Mouse (Mus musculus) neural tube, embryonic 11.5 days (tissue): ENCODE results near the gene Adrb1. TPM values are rescaled to one million over a fixed set of nuclear protein-coding genes. Genes with fewer than 3 reads are reported as not detected.

Source experiments
- ATAC-seq: fragments of 200-750 bp; cut with Nextera tagmentation; 2 replicates; pipeline ENCODE4 v1.8.0; 2017; ENCODE audit warnings: moderate number of reproducible peaks, mild to moderate bottlenecking, moderate TSS enrichment, moderate library complexity; ENCODE audit not compliant: insufficient read depth, low FRiP score, low TSS enrichment
- DNase-seq: peaks from one replicate; pipeline ENCODE4 v3.0.0-alpha.2; 2015; ENCODE audit warnings: low spot score
- H3K27ac ChIP-seq: fragments of 300-500 bp; sonication (generic); 2 replicates; pipeline ENCODE4 v1.5.1; 2014; ENCODE audit warnings: low read depth, mild to moderate bottlenecking, low read length
- H3K27me3 ChIP-seq: fragments of 300-500 bp; sonication (generic); 2 replicates; pipeline ENCODE4 v1.6.1; 2014; ENCODE audit warnings: mild to moderate bottlenecking, low read length, mixed read lengths; ENCODE audit not compliant: control insufficient read depth, insufficient read depth
- H3K36me3 ChIP-seq: fragments of 300-500 bp; sonication (generic); 2 replicates; pipeline ENCODE4 v1.6.1; 2014; ENCODE audit warnings: mild to moderate bottlenecking, low read length, moderate library complexity, mixed read lengths; ENCODE audit not compliant: control insufficient read depth, insufficient read depth
- H3K4me1 ChIP-seq: fragments of 300-500 bp; sonication (generic); 2 replicates; pipeline ENCODE4 v1.6.1; 2014; ENCODE audit warnings: low read length, mixed read lengths; ENCODE audit not compliant: control insufficient read depth, insufficient read depth
- H3K4me2 ChIP-seq: fragments of 300-500 bp; sonication (generic); 2 replicates; pipeline ENCODE4 v1.6.1; 2014; ENCODE audit warnings: low read depth, mild to moderate bottlenecking, moderate library complexity
- H3K4me3 ChIP-seq: fragments of 300-500 bp; sonication (generic); 2 replicates; pipeline ENCODE4 v1.5.1; 2014; ENCODE audit warnings: low read depth, low read length
- H3K9ac ChIP-seq: fragments of 300-500 bp; sonication (generic); 2 replicates; pipeline ENCODE4 v1.6.1; 2014; ENCODE audit warnings: mild to moderate bottlenecking, low read length
- H3K9me3 ChIP-seq: fragments of 300-500 bp; sonication (generic); 2 replicates; pipeline ENCODE4 v1.6.1; 2016; ENCODE audit warnings: low read length; ENCODE audit not compliant: control insufficient read depth
- WGBS: fragments of 180-500 bp; shearing (Covaris S2); extraction: QIAGEN DNeasy Blood & Tissue Kit; methylation state at CpG from one replicate; pipeline ENCODE4 v1.1.7; 2014; 5-methylcytosine and 5-hydroxymethylcytosine counted together
- polyA plus RNA-seq: library from polyadenylated mRNA; unstranded; fragments of >200 nt; fragmentation: Nextera tagmentation; extraction: Ambion mirVana; gene quantifications from 2 replicates; pipeline ENCODE4 v1.2.1, GENCODE M21; 2014

Adrb1 gene
- polyA plus RNA-seq = 0.20 and 0.31 TPM in 2 replicates

GRCm38 (mm10) chr19:56721387-56722211, at the start of gene Adrb1:
Gene Adrb1 (plus strand): TSS chr19:56722199.
- DNase-seq (peak; percentile 58), ATAC-seq (no peak)
- H3K4me3 ChIP-seq = peak within 1 kb of the TSS; percentile 40
- H3K9ac ChIP-seq = peak within 1 kb of the TSS; percentile 37; the same call in 1 of the 2 replicates
- H3K4me1 ChIP-seq = peaks cover 12% of the 10 kb centered on the region
- no peaks in the 10 kb centered on the region for H3K36me3 ChIP-seq
- H3K27ac ChIP-seq = no peak within 1 kb of the TSS
- 1% methylated on average over 33 of the region's 63 CpGs for WGBS
- H3K4me2 ChIP-seq = peak within 1 kb of the TSS; percentile 80
- H3K9me3 ChIP-seq = no peaks in the 10 kb centered on the region
- peaks cover 64% of the 10 kb centered on the region for H3K27me3 ChIP-seq

- no peaks in the 10 kb centered on the region; the same call in 1 of the 2 replicates for H3K4me1 ChIP-seq
- no peak for ATAC-seq
- no peaks in the 10 kb centered on the region for H3K27me3 ChIP-seq
- no peak overlapping the region for H3K27ac ChIP-seq
- 85% methylated on average over 5 of the region's 5 CpGs for WGBS
- no peak for DNase-seq
- no peak overlapping the region for H3K9ac ChIP-seq
- no peaks in the 10 kb centered on the region for H3K9me3 ChIP-seq
- no peak overlapping the region for H3K4me2 ChIP-seq
- no peaks in the 10 kb centered on the region for H3K36me3 ChIP-seq
- no peak overlapping the region for H3K4me3 ChIP-seq
These were observed 46.3 kb upstream of the Adrb1 start for GRCm38 (mm10) chr19:56675690-56676089.

- H3K27ac ChIP-seq = no peak overlapping the region
- no peaks in the 10 kb centered on the region for H3K27me3 ChIP-seq
- DNase-seq = no peak
- H3K4me2 ChIP-seq = no peak overlapping the region
- no peaks in the 10 kb centered on the region; the same call in 1 of the 2 replicates for H3K4me1 ChIP-seq
- 89% methylated on average over 4 of the region's 4 CpGs for WGBS
- no peak overlapping the region for H3K4me3 ChIP-seq
- no peaks in the 10 kb centered on the region for H3K36me3 ChIP-seq
- H3K9ac ChIP-seq = no peak overlapping the region
- no peaks in the 10 kb centered on the region for H3K9me3 ChIP-seq
- ATAC-seq = no peak
These were observed 45.5 kb upstream of the Adrb1 start for GRCm38 (mm10) chr19:56676506-56676905.

- Histone ChIP-seq H3K9ac (no peak overlapping the region), H3K4me3 (no peak overlapping the region), H3K27me3 (no peaks in the 10 kb centered on the region), H3K4me2 (no peak overlapping the region), H3K4me1 (no peaks in the 10 kb centered on the region; the same call in 1 of the 2 replicates), H3K36me3 (no peaks in the 10 kb centered on the region), H3K27ac (no peak overlapping the region), H3K9me3 (no peaks in the 10 kb centered on the region)
- 53% methylated on average over 8 of the region's 8 CpGs for WGBS
- no peak for DNase-seq
- no peak for ATAC-seq
These were observed 44.4 kb upstream of the Adrb1 start for GRCm38 (mm10) chr19:56677611-56678010.

GRCm38 (mm10) chr19:56678516-56678915, 43.5 kb upstream of the Adrb1 start:
- H3K9ac ChIP-seq = no peak overlapping the region
- DNase-seq (no peak), ATAC-seq (no peak)
- H3K4me2 ChIP-seq = no peak overlapping the region
- no peaks in the 10 kb centered on the region for H3K36me3 ChIP-seq
- H3K27ac ChIP-seq = no peak overlapping the region
- H3K4me1 ChIP-seq = no peaks in the 10 kb centered on the region; the same call in 1 of the 2 replicates
- WGBS = 76% methylated on average over 9 of the region's 9 CpGs
- no peak overlapping the region for H3K4me3 ChIP-seq
- H3K27me3 ChIP-seq = no peaks in the 10 kb centered on the region
- H3K9me3 ChIP-seq = no peaks in the 10 kb centered on the region

GRCm38 (mm10) chr19:56679213-56679965, 42.6 kb upstream of the Adrb1 start:
- ATAC-seq = no peak
- Histone ChIP-seq H3K4me2 (no peak overlapping the region), H3K9ac (no peak overlapping the region), H3K4me3 (no peak overlapping the region), H3K9me3 (no peaks in the 10 kb centered on the region), H3K27ac (no peak overlapping the region), H3K36me3 (no peaks in the 10 kb centered on the region), H3K27me3 (no peaks in the 10 kb centered on the region), H3K4me1 (no peaks in the 10 kb centered on the region; the same call in 1 of the 2 replicates)
- WGBS = 88% methylated on average over 18 of the region's 18 CpGs
- no peak for DNase-seq

GRCm38 (mm10) chr19:56679992-56680391, 42.0 kb upstream of the Adrb1 start:
- no peak for DNase-seq
- Histone ChIP-seq H3K27me3 (no peaks in the 10 kb centered on the region), H3K9me3 (no peaks in the 10 kb centered on the region), H3K4me1 (peaks cover 3% of the 10 kb centered on the region; the same call in 1 of the 2 replicates), H3K9ac (no peak overlapping the region), H3K4me2 (no peak overlapping the region), H3K4me3 (no peak overlapping the region), H3K27ac (no peak overlapping the region), H3K36me3 (no peaks in the 10 kb centered on the region)
- 76% methylated on average over 7 of the region's 7 CpGs for WGBS
- no peak for ATAC-seq

- Histone ChIP-seq H3K27me3 (no peaks in the 10 kb centered on the region), H3K9me3 (no peaks in the 10 kb centered on the region), H3K4me2 (no peak overlapping the region), H3K4me1 (peaks cover 3% of the 10 kb centered on the region; the same call in 1 of the 2 replicates), H3K4me3 (no peak overlapping the region), H3K9ac (no peak overlapping the region), H3K36me3 (no peaks in the 10 kb centered on the region), H3K27ac (no peak overlapping the region)
- 87% methylated on average over 7 of the region's 7 CpGs for WGBS
- DNase-seq (no peak), ATAC-seq (no peak)
These were observed 39.7 kb upstream of the Adrb1 start for GRCm38 (mm10) chr19:56682297-56682696.
